Mouse (Mus musculus) c-Kit-positive CD71-negative TER-119-negative erythroid progenitor cells, embryonic 14.5 days (primary cell): Measurements from ENCODE around the gene Cdyl.

ENCODE experiments used
- DNase-seq: peaks from one replicate; pipeline ENCODE4 v3.0.0-alpha.2; 2013; ENCODE audit warnings: low read depth

The Cdyl gene

GRCm38 (mm10) chr13:35843383-35843782, 183.8 kb downstream of the Cdyl start:
- no peak for DNase-seq

DNA sequence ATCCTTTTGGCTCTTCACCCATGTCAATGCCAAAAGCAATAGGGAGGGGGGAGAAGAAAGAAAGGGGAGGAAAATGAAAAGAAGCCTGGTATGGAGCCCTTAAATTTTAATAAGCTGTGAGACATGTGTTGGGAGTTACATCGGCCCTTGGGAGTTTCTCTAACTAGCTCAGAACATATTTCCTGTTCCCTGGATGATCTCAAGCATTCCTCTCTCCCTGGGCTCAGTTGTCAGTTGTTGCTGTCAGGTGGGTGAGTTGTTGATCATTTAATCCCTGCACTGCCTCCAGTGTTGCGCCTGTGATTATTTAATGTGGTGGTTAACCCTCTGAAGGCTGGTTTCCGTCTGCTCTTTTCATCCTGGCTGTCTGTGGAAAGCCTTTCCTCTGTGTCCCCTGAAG, 185.7 kb downstream of the Cdyl start:
- no peak for DNase-seq

GRCm38 (mm10) chr13:35848694-35849093, 189.1 kb downstream of the Cdyl start:
- DNase-seq = no peak

- DNase-seq = no peak
Observed at GRCm38 (mm10) chr13:35851581-35851980, 191.9 kb downstream of the Cdyl start.

GRCm38 (mm10) chr13:35852851-35853575, 193.4 kb downstream of the Cdyl start:
- DNase-seq = no peak

DNA sequence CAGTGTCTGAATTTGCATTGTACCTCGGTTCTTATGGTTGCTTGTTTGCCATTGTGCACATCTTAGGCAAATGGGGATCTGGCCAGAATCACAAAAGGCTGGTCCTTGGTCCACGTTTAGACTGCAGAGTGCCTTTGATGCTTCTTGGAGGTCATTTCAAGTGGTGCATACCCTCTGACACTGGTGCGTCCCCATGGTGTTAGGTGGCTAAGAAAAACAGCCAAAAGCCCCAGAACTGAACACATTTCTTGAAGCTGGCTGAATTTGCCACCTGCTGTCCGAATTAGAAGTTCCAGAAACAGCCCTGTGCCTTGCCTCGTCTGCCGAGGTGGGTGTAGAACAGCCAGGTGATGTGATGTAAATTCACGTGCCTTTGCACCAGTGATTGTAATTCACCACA, 197.9 kb downstream of the Cdyl start:
- DNase-seq = no peak

DNA sequence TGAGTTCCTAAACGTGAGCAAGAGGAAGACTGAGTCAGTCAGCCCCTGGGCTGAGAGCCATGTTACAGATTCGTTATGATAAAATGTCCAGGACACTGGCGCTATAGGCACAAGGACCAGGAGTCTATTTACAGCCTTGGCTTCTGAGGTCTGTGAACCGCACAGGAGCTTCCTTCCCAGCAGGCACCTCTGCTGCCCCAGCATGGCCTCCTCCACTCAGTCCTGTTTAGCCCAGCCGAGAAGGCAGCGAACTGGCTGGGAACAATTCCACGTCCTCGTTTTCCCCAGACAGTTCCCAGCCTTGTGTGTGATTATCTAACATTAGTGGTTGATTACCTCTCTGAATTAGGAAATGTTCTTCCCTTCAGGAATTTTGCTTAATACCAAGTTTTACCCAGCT, 201.3 kb downstream of the Cdyl start:
- no peak for DNase-seq

DNA sequence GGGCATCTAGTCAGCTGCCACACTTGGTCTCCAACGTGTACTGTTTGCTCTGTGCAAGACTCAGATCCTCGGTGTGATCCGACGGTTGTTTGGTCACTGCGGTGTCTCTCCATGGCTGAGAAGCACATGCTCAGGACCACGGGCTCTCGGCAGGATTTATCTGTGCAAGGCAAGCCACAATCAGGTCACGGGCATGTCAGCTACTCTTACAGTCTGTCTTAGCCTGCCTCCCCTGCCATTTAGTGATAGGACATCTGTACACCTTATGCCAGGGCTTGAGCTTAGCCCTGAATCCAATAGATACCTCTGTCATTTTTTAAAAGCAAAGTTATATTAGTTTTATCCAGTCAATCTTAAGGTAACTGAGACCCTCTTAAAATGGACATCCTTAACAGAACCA, 211.0 kb downstream of the Cdyl start:
- no peak for DNase-seq

- peak; percentile 9 for DNase-seq
Observed at GRCm38 (mm10) chr13:35871107-35871506, 211.5 kb downstream of the Cdyl start.

GRCm38 (mm10) chr13:35875396-35875795, 215.8 kb downstream of the Cdyl start:
- no peak for DNase-seq

- DNase-seq = no peak
Observed at GRCm38 (mm10) chr13:35878282-35878681, 218.6 kb downstream of the Cdyl start.

- no peak for DNase-seq
Observed at GRCm38 (mm10) chr13:35879068-35879467, 219.4 kb downstream of the Cdyl start.

GRCm38 (mm10) chr13:35879519-35879918, 219.9 kb downstream of the Cdyl start:
- DNase-seq = no peak

- no peak for DNase-seq
Observed at GRCm38 (mm10) chr13:35880555-35881046, 221.0 kb downstream of the Cdyl start.

DNA sequence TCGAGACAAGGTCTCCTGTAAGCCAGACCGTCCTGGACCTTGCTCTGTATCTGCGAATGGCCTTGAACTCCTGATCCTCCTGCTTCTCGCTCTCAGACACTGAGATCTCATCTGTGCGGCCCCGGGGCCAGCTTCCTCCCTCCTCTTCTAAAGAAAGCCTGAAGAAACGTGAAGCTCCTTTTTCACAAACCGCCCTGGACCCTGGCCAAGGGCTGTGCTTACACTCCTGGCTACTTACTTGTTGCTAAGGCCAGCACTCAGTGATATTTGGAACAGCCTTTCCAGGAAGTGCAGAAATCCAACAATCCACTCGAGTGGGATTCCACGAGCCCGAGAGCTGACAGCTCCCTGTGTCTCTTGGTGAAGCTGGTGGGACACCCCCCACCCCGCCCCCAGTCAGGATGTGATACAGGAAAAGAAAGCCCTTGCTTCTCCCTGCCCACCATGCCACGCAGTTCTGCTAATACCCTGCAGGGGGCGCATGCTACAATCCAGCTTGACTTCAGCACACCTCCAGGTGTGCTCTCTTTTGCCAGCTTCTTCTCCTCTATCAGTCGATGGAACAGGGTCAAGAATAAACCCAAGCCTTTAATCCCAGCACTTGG, 226.6 kb downstream of the Cdyl start:
- DNase-seq = no peak

- DNase-seq = no peak
Observed at GRCm38 (mm10) chr13:35892866-35893265, 233.2 kb downstream of the Cdyl start.

- DNase-seq = no peak
Observed at GRCm38 (mm10) chr13:35905378-35905777, 245.7 kb downstream of the Cdyl start.

DNA sequence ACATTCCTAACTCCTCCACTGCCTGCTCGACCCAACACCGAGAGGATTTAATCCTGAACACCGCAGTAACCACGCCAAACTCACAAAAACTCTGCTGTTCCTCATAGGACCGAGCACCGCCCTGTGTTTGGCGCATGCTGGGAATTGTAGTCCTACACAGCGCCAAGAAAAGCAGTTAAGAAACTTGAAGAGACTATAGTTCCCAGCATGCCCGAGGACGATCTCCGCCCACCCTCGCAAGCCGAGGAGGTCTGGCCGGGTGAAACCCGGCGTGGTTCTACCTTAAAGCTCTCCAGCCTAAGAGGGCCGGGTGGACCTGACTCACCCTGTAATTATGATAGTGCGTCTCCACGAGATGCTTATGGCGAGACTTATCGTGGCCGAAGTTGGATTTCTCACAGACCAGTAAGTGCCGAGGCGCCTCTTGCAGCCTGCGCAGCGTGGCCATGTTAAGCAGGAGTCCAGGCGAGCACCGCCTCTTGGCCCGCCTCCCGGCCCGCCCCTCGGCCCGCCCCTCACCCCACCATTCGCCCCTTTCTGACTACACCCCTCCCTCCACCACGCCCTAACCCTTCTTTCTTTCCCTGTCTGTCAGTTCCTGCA, 246.3 kb downstream of the Cdyl start, which contains the start of gene Rpp40:
Gene Rpp40, minus strand, starts transcription at position 481 of the 603 bp plus-strand sequence.
- peak; percentile 86 for DNase-seq

DNA sequence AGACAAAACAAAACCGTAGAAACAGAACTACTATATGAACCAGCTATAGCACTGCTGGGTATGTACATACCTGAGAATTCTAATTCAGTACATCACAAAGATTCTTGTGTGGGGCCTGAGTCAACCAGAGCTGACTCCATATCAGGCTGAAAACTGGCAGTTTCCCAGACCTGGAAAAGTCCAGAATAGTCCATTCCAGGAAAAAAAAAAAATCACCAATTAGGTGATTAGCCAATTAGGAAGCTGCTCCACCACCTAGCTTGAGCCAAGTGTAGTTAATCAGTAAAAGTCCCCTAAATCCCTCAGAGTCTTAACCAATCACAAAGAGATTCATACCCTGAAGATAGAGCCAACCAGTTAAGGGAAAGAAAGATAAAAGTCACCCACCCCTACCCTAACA, 251.8 kb downstream of the Cdyl start:
- no peak for DNase-seq
